Mouse (Mus musculus): ENCODE data around the gene Hsd11b1.

- TF ChIP-seq EP300 (IDR thresholded peaks at IDR 0.05; ENCODE audit: insufficient read depth, low read depth, low read length) (no peak), POLR2A (IDR thresholded peaks at IDR 0.05; ENCODE audit: insufficient read depth, low read depth, low read length) (no peak), CTCF (IDR thresholded peaks at IDR 0.05) (no peak)
Measured at GRCm38 (mm10) chr1:193225531-193225930, 38.3 kb downstream of the Hsd11b1 start.

All from heart, adult 2 months (tissue).